Mouse (Mus musculus): ENCODE measurements at regions not wholly inside any gene's neighbourhood (a gene's known extent, or its start where the extent isn't known, plus 50 kb on each side); places are given as distances from the start of the nearest gene placed in this dataset.

DNA sequence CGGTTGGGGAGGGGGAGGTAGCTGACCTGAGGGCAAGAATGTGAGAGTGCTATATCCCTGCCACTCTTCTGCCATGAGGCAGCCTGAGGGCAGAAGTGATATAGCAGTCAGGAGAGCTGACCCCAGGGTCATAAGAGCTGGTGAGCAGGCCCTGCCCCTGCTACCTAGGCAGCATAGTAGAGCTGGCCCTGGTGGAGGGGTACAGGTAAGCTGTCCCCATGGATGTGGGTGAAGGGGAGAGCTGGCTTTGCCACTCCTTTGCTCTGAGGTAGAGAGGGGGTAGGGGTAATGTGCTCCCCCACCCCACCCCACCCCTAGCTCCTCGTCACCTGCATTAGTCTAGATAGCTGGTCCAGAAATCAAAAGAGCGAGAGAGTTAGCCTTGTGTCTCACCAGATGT is 61.3 kb upstream of the Gm3839 start:
- 79% methylated on average over 3 of the region's 3 CpGs for WGBS
- Histone ChIP-seq H3K27me3 (replicated peaks; ENCODE audit: control insufficient read depth, insufficient read depth, low read length) (no peaks in the 10 kb centered on the region), H3K9me3 (ENCODE audit: control insufficient read depth) (no peaks in the 10 kb centered on the region), H3K4me2 (replicated peaks; ENCODE audit: low read depth) (no peak overlapping the region), H3K4me1 (replicated peaks; ENCODE audit: control insufficient read depth, insufficient read depth, low read length) (no peaks in the 10 kb centered on the region), H3K36me3 (ENCODE audit: control insufficient read depth, insufficient read depth) (no peaks in the 10 kb centered on the region), H3K4me3 (ENCODE audit: low read depth, low read length) (no peak overlapping the region), H3K9ac (ENCODE audit: low read depth, low read length) (no peak overlapping the region), H3K27ac (ENCODE audit: low read depth, low read length) (no peak overlapping the region)
- TF ChIP-seq CTCF (IDR thresholded peaks at IDR 0.05; ENCODE audit: low read depth), result no peak
- ATAC-seq, result no peak

DNA sequence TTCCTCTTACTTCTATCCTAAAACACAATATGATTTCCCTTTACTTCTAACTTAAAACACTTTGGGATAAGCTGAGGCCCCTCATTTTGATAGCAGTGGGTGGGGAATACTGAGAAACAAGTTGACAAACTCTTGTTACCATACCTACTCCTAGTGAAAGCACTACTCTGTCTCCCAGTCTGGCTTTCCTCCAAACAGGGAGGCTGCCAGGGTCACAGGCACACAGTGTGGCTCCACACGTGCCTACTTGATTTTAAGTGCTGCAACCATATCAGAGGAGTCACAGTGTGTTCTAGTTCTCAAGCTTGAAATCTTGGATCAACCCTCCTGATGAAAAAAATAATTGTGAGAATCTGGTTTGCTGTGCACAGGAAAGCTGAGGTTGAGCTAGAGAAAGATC is 65.8 kb upstream of the Gm3839 start:
- TF ChIP-seq CTCF (IDR thresholded peaks at IDR 0.05; ENCODE audit: low read depth), result no peak
- no peak overlapping the region for H3K9ac ChIP-seq (ENCODE audit: low read depth, low read length)
- no peaks in the 10 kb centered on the region for H3K9me3 ChIP-seq (ENCODE audit: control insufficient read depth)
- 55% methylated on average over 1 of the region's 1 CpGs for WGBS
- H3K36me3 ChIP-seq (ENCODE audit: control insufficient read depth, insufficient read depth), result no peaks in the 10 kb centered on the region
- H3K4me1 ChIP-seq (replicated peaks; ENCODE audit: control insufficient read depth, insufficient read depth, low read length), result no peaks in the 10 kb centered on the region
- H3K27me3 ChIP-seq (replicated peaks; ENCODE audit: control insufficient read depth, insufficient read depth, low read length), result no peaks in the 10 kb centered on the region
- no peak for ATAC-seq
- no peak overlapping the region for H3K27ac ChIP-seq (ENCODE audit: low read depth, low read length)
- no peak overlapping the region for H3K4me3 ChIP-seq (ENCODE audit: low read depth, low read length)
- no peak overlapping the region for H3K4me2 ChIP-seq (replicated peaks; ENCODE audit: low read depth)

DNA sequence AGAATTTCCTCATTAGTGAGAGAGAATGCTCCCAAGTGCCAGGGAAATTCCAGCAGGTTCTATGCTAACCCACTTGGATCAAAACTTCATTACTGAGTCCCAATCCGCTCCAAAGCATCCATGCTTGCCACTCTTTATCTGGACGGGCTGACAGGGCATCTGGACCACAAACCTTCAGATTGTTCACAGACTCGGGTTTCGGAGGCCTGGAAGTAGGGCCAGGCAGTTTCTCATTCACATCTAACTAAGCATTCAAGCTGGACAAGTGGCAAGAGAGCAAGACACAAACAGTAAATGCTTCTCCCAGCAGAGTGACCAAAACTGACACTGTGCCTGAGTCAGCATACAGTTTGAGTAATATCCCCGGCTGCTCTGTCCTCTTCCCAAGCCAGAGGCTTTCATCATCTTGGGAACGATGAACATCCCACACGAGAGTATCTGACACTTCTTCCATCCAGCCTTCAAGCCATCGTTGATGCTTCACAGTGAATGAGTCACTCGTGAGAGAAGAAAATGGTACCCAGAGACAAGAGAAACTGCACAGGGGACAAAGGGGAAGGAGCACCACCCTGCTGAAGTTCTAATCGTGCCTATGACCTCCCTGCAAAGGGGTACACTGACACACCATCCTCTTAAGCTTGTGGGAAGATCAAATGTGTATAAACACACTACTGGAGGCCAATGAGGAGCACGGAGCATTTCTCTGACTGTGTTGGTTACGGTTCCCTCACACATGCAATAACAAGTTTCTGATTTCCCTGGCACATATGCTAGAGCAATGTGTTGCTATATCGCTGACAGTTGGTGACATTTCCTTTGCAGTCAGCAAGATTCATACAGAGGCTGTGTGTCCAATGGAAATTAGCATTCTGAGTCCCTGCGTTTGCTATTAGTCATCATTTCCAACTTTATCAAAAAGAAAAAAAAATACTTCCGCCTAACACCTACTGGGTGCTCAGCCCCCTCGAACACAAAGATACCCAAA is 72.0 kb upstream of the Gm3839 start:
- TF ChIP-seq CTCF (IDR thresholded peaks at IDR 0.05; ENCODE audit: low read depth), result no peak
- no peak for ATAC-seq
- no peaks in the 10 kb centered on the region for H3K27me3 ChIP-seq (replicated peaks; ENCODE audit: control insufficient read depth, insufficient read depth, low read length)
- no peak overlapping the region for H3K4me2 ChIP-seq (replicated peaks; ENCODE audit: low read depth)
- no peaks in the 10 kb centered on the region for H3K9me3 ChIP-seq (ENCODE audit: control insufficient read depth)
- no peak overlapping the region for H3K9ac ChIP-seq (ENCODE audit: low read depth, low read length)
- no peaks in the 10 kb centered on the region for H3K4me1 ChIP-seq (replicated peaks; ENCODE audit: control insufficient read depth, insufficient read depth, low read length)
- no peak overlapping the region for H3K4me3 ChIP-seq (ENCODE audit: low read depth, low read length)
- no peak overlapping the region for H3K27ac ChIP-seq (ENCODE audit: low read depth, low read length)
- H3K36me3 ChIP-seq (ENCODE audit: control insufficient read depth, insufficient read depth), result no peaks in the 10 kb centered on the region
- 83% methylated on average over 16 of the region's 16 CpGs for WGBS

DNA sequence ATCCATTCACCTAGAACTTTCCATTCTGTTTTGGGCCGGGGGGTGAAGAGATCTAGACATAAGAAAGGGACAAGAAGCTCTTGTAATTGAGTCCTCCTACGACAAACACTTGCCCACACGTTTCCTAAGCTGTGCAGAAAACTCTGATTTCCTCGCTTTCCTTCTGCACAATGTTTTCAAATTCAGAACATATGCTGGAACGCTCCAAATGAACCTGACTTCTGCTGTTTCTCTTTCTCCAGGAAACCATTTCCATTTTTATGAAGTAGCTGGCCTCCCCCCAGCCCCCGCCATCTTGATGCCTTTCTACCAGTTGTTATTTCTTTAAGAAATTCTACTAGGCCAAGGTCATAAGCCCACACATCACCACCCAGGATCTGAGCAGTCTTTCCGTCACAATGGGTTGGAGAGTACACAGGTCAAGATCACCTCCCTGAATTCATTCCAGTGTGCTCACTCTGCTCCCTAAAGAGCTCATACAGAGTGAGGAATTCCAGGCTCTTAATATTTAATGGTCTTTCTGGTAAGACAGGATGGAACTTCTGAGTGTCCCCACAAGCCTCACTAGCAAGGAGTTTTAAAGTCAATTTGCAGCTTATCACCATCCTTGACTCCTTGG is 78.7 kb upstream of the Gm3839 start:
- Histone ChIP-seq H3K4me1 (replicated peaks; ENCODE audit: control insufficient read depth, insufficient read depth, low read length) (no peaks in the 10 kb centered on the region), H3K27me3 (replicated peaks; ENCODE audit: control insufficient read depth, insufficient read depth, low read length) (no peaks in the 10 kb centered on the region), H3K36me3 (ENCODE audit: control insufficient read depth, insufficient read depth) (no peaks in the 10 kb centered on the region), H3K9me3 (ENCODE audit: control insufficient read depth) (no peaks in the 10 kb centered on the region), H3K4me3 (ENCODE audit: low read depth, low read length) (no peak overlapping the region), H3K4me2 (replicated peaks; ENCODE audit: low read depth) (no peak overlapping the region), H3K9ac (ENCODE audit: low read depth, low read length) (no peak overlapping the region), H3K27ac (ENCODE audit: low read depth, low read length) (no peak overlapping the region)
- TF ChIP-seq CTCF (IDR thresholded peaks at IDR 0.05; ENCODE audit: low read depth), result no peak
- 89% methylated on average over 7 of the region's 7 CpGs for WGBS
- ATAC-seq, result no peak

DNA sequence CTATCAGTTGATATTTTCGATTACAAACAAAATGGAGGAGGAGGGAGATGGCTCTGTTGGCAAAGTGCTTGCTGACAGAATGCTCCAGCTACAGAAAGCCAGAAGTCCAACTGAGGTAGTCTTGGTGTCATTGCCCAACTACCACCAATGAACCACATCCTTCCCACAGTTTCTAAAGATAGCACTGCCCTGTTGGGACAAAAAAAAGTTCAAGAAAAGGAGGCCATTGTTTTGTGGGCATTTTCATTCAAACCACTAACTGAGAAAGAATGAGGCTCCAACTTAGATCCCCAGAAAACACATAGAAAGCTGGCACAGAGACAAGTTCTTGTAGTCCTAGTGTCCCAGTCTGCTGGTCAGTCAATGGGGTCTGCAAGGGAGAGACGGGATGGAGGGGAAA is 82.1 kb upstream of the Gm3839 start:
- no peaks in the 10 kb centered on the region for H3K4me1 ChIP-seq (replicated peaks; ENCODE audit: control insufficient read depth, insufficient read depth, low read length)
- H3K4me3 ChIP-seq (ENCODE audit: low read depth, low read length), result no peak overlapping the region
- H3K9ac ChIP-seq (ENCODE audit: low read depth, low read length), result no peak overlapping the region
- H3K9me3 ChIP-seq (ENCODE audit: control insufficient read depth), result no peaks in the 10 kb centered on the region
- ATAC-seq, result no peak
- no peaks in the 10 kb centered on the region for H3K36me3 ChIP-seq (ENCODE audit: control insufficient read depth, insufficient read depth)
- WGBS, result 86% methylated on average over 2 of the region's 2 CpGs
- no peak for TF ChIP-seq CTCF (IDR thresholded peaks at IDR 0.05; ENCODE audit: low read depth)
- no peak overlapping the region for H3K27ac ChIP-seq (ENCODE audit: low read depth, low read length)
- H3K4me2 ChIP-seq (replicated peaks; ENCODE audit: low read depth), result no peak overlapping the region
- H3K27me3 ChIP-seq (replicated peaks; ENCODE audit: control insufficient read depth, insufficient read depth, low read length), result no peaks in the 10 kb centered on the region

DNA sequence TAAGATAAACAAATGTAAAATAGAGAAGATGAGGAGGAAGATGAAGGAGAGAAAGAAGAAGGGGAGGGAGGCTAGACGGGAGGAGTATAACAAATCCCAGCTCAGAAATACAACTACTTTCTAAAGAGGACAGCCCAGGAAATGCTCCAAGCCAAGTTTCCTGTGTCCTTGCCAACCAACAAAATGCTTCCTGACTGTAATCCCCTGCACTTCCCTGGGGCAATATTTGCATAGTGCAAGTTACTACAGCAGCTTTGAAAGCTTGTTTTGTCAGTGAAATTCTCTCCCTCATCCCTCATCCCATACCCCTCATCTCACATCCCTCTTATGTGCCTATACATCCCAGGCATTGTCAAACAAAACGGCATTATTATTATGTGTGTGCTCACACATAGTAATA is 83.7 kb upstream of the Gm3839 start:
- Histone ChIP-seq H3K36me3 (ENCODE audit: control insufficient read depth, insufficient read depth) (no peaks in the 10 kb centered on the region), H3K9ac (ENCODE audit: low read depth, low read length) (no peak overlapping the region), H3K4me2 (replicated peaks; ENCODE audit: low read depth) (no peak overlapping the region), H3K27ac (ENCODE audit: low read depth, low read length) (no peak overlapping the region), H3K27me3 (replicated peaks; ENCODE audit: control insufficient read depth, insufficient read depth, low read length) (no peaks in the 10 kb centered on the region), H3K4me1 (replicated peaks; ENCODE audit: control insufficient read depth, insufficient read depth, low read length) (no peaks in the 10 kb centered on the region), H3K9me3 (ENCODE audit: control insufficient read depth) (no peaks in the 10 kb centered on the region), H3K4me3 (ENCODE audit: low read depth, low read length) (no peak overlapping the region)
- no peak for TF ChIP-seq CTCF (IDR thresholded peaks at IDR 0.05; ENCODE audit: low read depth)
- no peak for ATAC-seq
- 70% methylated on average over 2 of the region's 2 CpGs for WGBS
